Mouse (Mus musculus) intestine, embryonic 16.5 days (tissue): Measurements from ENCODE around the gene Brat1. TPM values are rescaled to one million over a fixed set of nuclear protein-coding genes. Genes with fewer than 3 reads are reported as not detected.
A peak's percentile ranks its signal among the peaks of the same experiment; 100 is the strongest.

Experiments used
- ATAC-seq: fragments of 200-750 bp; cut with Nextera tagmentation; 2 replicates; pipeline ENCODE4 v1.8.0; 2017; ENCODE audit warnings: moderate TSS enrichment, moderate library complexity
- H3K27ac ChIP-seq: fragments of 300-500 bp; sonication (generic); 2 replicates; pipeline ENCODE4 v1.5.1; 2014; ENCODE audit warnings: mild to moderate bottlenecking, low read length
- H3K27me3 ChIP-seq: fragments of 300-500 bp; sonication (generic); replicated peaks from 2 replicates; pipeline ENCODE4 v1.6.1; 2014; ENCODE audit warnings: low read length, control low read depth, mixed read lengths; ENCODE audit not compliant: control insufficient read depth, insufficient read depth
- H3K36me3 ChIP-seq: fragments of 300-500 bp; sonication (generic); 2 replicates; pipeline ENCODE4 v1.6.1; 2014; ENCODE audit warnings: low read length, control low read depth; ENCODE audit not compliant: control insufficient read depth, insufficient read depth
- H3K4me1 ChIP-seq: fragments of 300-500 bp; sonication (generic); 2 replicates; pipeline ENCODE4 v1.6.1; 2014; ENCODE audit warnings: low read length, control low read depth, mixed read lengths; ENCODE audit not compliant: control insufficient read depth, insufficient read depth
- H3K4me2 ChIP-seq: fragments of 300-500 bp; sonication (generic); 2 replicates; pipeline ENCODE4 v1.6.1; 2014; ENCODE audit warnings: low read depth, low read length, control low read depth
- H3K4me3 ChIP-seq: fragments of 300-500 bp; sonication (generic); 2 replicates; pipeline ENCODE4 v1.5.1; 2014; ENCODE audit warnings: mild to moderate bottlenecking, low read length
- H3K9ac ChIP-seq: fragments of 300-500 bp; sonication (generic); 2 replicates; pipeline ENCODE4 v1.6.1; 2014; ENCODE audit warnings: low read depth, low read length
- H3K9me3 ChIP-seq: fragments of 300-500 bp; sonication (generic); 2 replicates; pipeline ENCODE4 v1.6.1; 2016; ENCODE audit warnings: low read length, control low read depth; ENCODE audit not compliant: control insufficient read depth
- WGBS: fragments of 180-500 bp; shearing (Covaris S2); extraction: QIAGEN DNeasy Blood & Tissue Kit; methylation state at CpG from one replicate; pipeline ENCODE4 v1.1.7; 2014; 5-methylcytosine and 5-hydroxymethylcytosine counted together
- polyA plus RNA-seq: library from polyadenylated mRNA; unstranded; fragments of >200 nt; fragmentation: Nextera tagmentation; extraction: Ambion mirVana; gene quantifications from 2 replicates; pipeline ENCODE4 v1.2.1, GENCODE M21; 2015

Brat1 gene
- polyA plus RNA-seq, 1 experiment from 2014 or later, result 19.0 TPM

GRCm38 (mm10) chr5:140711040-140711439 lies 6.2 kb downstream of the Brat1 start:
- H3K4me3 ChIP-seq, result no peak overlapping the region
- no peak overlapping the region for H3K9ac ChIP-seq
- no peak overlapping the region for H3K4me2 ChIP-seq
- H3K9me3 ChIP-seq, result no peaks in the 10 kb centered on the region
- H3K27me3 ChIP-seq, result no peaks in the 10 kb centered on the region
- peaks cover 1% of the 10 kb centered on the region for H3K4me1 ChIP-seq
- no peak overlapping the region for H3K27ac ChIP-seq
- WGBS, result 84% methylated on average over 5 of the region's 5 CpGs
- peaks cover 24% of the 10 kb centered on the region; the same call in 1 of the 2 replicates for H3K36me3 ChIP-seq
- ATAC-seq, result no peak

- WGBS, result 76% methylated on average over 7 of the region's 7 CpGs
- peaks cover 25% of the 10 kb centered on the region for H3K36me3 ChIP-seq
- no peaks in the 10 kb centered on the region for H3K9me3 ChIP-seq
- no peak overlapping the region for H3K4me2 ChIP-seq
- no peaks in the 10 kb centered on the region for H3K27me3 ChIP-seq
- H3K27ac ChIP-seq, result no peak overlapping the region
- H3K4me1 ChIP-seq, result no peaks in the 10 kb centered on the region
- ATAC-seq, result no peak
- no peak overlapping the region for H3K9ac ChIP-seq
- H3K4me3 ChIP-seq, result no peak overlapping the region
Measured at GRCm38 (mm10) chr5:140720773-140721172, 16.0 kb downstream of the Brat1 start.

GRCm38 (mm10) chr5:140722121-140722520 lies 17.3 kb downstream of the Brat1 start:
- no peak for ATAC-seq
- H3K4me1 ChIP-seq, result no peaks in the 10 kb centered on the region
- 67% methylated on average over 3 of the region's 3 CpGs for WGBS
- peaks cover 23% of the 10 kb centered on the region for H3K36me3 ChIP-seq
- H3K9ac ChIP-seq, result no peak overlapping the region
- no peaks in the 10 kb centered on the region for H3K9me3 ChIP-seq
- no peaks in the 10 kb centered on the region for H3K27me3 ChIP-seq
- H3K4me2 ChIP-seq, result no peak overlapping the region
- no peak overlapping the region for H3K4me3 ChIP-seq
- no peak overlapping the region for H3K27ac ChIP-seq

- ATAC-seq, result no peak
- H3K27ac ChIP-seq, result no peak within 1 kb of the TSS
- no peak within 1 kb of the TSS for H3K9ac ChIP-seq
- no peak within 1 kb of the TSS for H3K4me3 ChIP-seq
- no peaks in the 10 kb centered on the region for H3K4me1 ChIP-seq
- H3K27me3 ChIP-seq, result no peaks in the 10 kb centered on the region
- 79% methylated on average over 13 of the region's 13 CpGs for WGBS
- peaks cover 10% of the 10 kb centered on the region; the same call in 1 of the 2 replicates for H3K36me3 ChIP-seq
- H3K4me2 ChIP-seq, result no peak within 1 kb of the TSS
- no peaks in the 10 kb centered on the region for H3K9me3 ChIP-seq
Measured at GRCm38 (mm10) chr5:140723822-140724221, 19.0 kb downstream of the Brat1 start, which contains the start of gene Amz1. TSS of gene Amz1 (plus strand) at chr5:140724127.

- no peak for ATAC-seq
- Histone ChIP-seq H3K4me1 (no peaks in the 10 kb centered on the region), H3K9me3 (no peaks in the 10 kb centered on the region), H3K27me3 (no peaks in the 10 kb centered on the region), H3K27ac (no peak overlapping the region), H3K4me3 (no peak overlapping the region), H3K4me2 (no peak overlapping the region), H3K36me3 (no peaks in the 10 kb centered on the region), H3K9ac (no peak overlapping the region)
- WGBS, result 89% methylated on average over 7 of the region's 7 CpGs
Measured at GRCm38 (mm10) chr5:140726062-140726839, 21.4 kb downstream of the Brat1 start.

- no peak overlapping the region for H3K4me2 ChIP-seq
- H3K4me1 ChIP-seq, result no peaks in the 10 kb centered on the region
- H3K9me3 ChIP-seq, result no peaks in the 10 kb centered on the region
- H3K27me3 ChIP-seq, result no peaks in the 10 kb centered on the region
- no peak overlapping the region for H3K9ac ChIP-seq
- 78% methylated on average over 17 of the region's 17 CpGs for WGBS
- no peak overlapping the region for H3K4me3 ChIP-seq
- no peak for ATAC-seq
- no peak overlapping the region for H3K27ac ChIP-seq
- H3K36me3 ChIP-seq, result no peaks in the 10 kb centered on the region
Measured at GRCm38 (mm10) chr5:140726946-140727740, 22.3 kb downstream of the Brat1 start.

GRCm38 (mm10) chr5:140731040-140731797 lies 26.4 kb downstream of the Brat1 start:
- H3K27me3 ChIP-seq, result peaks cover 5% of the 10 kb centered on the region; the same call in 1 of the 2 replicates
- H3K9me3 ChIP-seq, result no peaks in the 10 kb centered on the region
- no peak for ATAC-seq
- H3K27ac ChIP-seq, result no peak overlapping the region
- H3K9ac ChIP-seq, result no peak overlapping the region
- no peak overlapping the region for H3K4me2 ChIP-seq
- peaks cover 5% of the 10 kb centered on the region for H3K4me1 ChIP-seq
- WGBS, result 84% methylated on average over 11 of the region's 11 CpGs
- H3K4me3 ChIP-seq, result no peak overlapping the region
- H3K36me3 ChIP-seq, result no peaks in the 10 kb centered on the region

- H3K4me3 ChIP-seq, result no peak overlapping the region
- no peak for ATAC-seq
- H3K9me3 ChIP-seq, result no peaks in the 10 kb centered on the region
- peaks cover 9% of the 10 kb centered on the region; the same call in 1 of the 2 replicates for H3K27me3 ChIP-seq
- no peak overlapping the region for H3K9ac ChIP-seq
- WGBS, result 66% methylated on average over 4 of the region's 4 CpGs
- peaks cover 5% of the 10 kb centered on the region for H3K4me1 ChIP-seq
- no peak overlapping the region for H3K4me2 ChIP-seq
- H3K36me3 ChIP-seq, result no peaks in the 10 kb centered on the region
- no peak overlapping the region for H3K27ac ChIP-seq
Measured at GRCm38 (mm10) chr5:140732195-140732594, 27.4 kb downstream of the Brat1 start.

GRCm38 (mm10) chr5:140733336-140733735 lies 28.5 kb downstream of the Brat1 start:
- H3K27ac ChIP-seq, result 0 out of 2 replicates have a peak overlapping the region, but pooled peaks have one; percentile 5
- ATAC-seq, result no peak
- WGBS, result 73% methylated on average over 3 of the region's 3 CpGs
- H3K4me2 ChIP-seq, result no peak overlapping the region
- no peaks in the 10 kb centered on the region for H3K36me3 ChIP-seq
- H3K9ac ChIP-seq, result no peak overlapping the region
- H3K27me3 ChIP-seq, result peaks cover 9% of the 10 kb centered on the region; the same call in 1 of the 2 replicates
- H3K4me1 ChIP-seq, result peaks cover 5% of the 10 kb centered on the region
- H3K9me3 ChIP-seq, result no peaks in the 10 kb centered on the region
- H3K4me3 ChIP-seq, result no peak overlapping the region
